Mouse (Mus musculus) heart, adult 2 months (tissue): Measurements from ENCODE around the gene Mfsd2a.

Experiments used
- CTCF ChIP-seq: fragments of 200-600 bp; IDR thresholded peaks from 2 replicates; pipeline ENCODE4 v1.8.1; 2022; ENCODE audit warnings: antibody characterized with exemption, mild to moderate bottlenecking, moderate library complexity
- POLR2A ChIP-seq: fragments of 200-500 bp; IDR thresholded peaks from 2 replicates; pipeline ENCODE4 v1.6.1; 2011; ENCODE audit warnings: mild to moderate bottlenecking, low read depth, low read length, control low read depth; ENCODE audit not compliant: insufficient read depth

- TF ChIP-seq POLR2A = no peak
- no peak for TF ChIP-seq CTCF
These were observed 57.3 kb downstream of the Mfsd2a start for GRCm38 (mm10) chr4:122903709-122904108.
